Mouse (Mus musculus): ENCODE measurements around the gene Aldh9a1. TPM values are rescaled to one million over a fixed set of nuclear protein-coding genes. Genes with fewer than 3 reads are reported as not detected.

The Aldh9a1 gene
- 91.2 TPM for polyA plus RNA-seq (2014; fragmentation: Illumina TruSeq; extraction: RNeasy Lipid Tissue Mini Kit (QIAGEN cat#74804))

DNA sequence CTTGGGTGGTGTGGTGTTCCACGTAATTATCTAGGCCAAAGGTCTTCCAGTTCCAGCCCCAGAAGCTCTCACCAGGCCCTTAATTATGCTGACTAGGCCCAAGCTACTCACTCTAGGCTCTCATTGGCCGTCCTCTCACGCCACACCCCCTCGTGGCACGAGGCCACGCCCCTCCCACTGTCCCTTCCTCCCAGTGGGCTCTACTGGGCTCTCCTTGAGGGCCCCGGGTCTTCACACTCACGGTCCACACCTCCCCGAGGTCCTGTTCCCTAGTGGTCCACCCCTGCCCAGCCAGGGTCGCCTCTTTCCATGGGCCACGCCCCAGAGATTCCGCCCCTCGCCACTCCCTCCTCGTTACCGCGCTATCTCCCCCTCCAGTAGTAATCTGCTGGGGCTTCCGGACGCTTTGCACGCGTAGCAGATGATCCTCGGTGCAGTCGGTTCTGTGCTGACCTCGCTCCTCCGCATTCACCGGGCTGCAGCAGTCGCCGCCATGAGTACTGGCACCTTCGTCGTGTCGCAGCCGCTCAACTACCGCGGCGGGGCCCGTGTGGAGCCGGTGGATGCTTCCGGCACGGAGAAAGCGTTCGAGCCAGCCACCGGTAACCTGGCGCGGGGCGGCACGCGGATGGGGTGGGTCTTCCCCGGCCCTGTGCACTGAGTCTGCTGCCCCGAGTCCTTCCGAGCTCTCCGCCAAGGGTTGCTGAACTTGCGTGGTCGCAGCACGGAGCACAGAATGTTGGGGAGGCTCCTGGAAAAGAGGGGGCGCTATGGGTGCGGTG, at the start of gene Aldh9a1:
TSS of gene Aldh9a1 (plus strand) at position 177 of the 782 bp plus-strand sequence.

DNA sequence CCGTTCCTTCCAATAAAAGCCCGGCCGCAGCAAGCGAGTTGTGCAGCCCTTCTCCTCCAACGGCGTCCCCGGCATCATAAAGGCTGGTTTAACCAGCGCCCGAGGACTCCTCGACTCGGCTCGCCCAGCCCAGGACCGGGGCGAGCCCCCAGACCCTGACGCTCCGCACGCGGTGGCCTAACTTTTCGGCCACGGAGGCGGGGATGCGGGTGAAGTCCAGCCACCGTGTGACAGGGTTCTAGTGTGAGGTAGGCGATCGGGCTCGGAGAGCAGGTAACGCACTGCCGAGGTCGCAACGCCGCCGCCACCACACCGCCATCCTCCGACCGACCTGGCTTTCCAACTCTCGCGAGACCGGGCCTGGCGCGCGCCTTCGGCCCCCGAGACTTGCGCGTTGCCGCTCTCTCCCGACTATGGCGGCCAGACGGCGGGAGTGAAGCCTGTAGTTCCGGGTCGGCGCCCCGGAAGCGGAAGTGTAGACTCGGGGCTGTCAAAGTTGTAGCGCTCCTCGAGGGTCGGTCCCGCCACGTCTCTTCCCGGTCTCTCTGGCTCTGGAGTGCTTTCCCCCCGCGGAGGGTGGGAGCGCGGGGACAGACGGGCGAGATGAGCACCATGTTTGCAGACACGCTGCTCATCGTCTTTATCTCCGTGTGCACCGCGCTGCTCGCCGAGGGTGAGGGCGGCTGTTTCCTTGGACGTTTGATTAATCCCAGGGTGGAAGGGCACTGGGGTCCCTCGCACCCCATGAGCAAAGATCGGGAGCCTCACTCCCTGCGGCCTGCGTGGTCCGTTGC, 41.3 kb upstream of the Aldh9a1 start, which contains the start of gene Tmco1:
TSS of gene Tmco1 (plus strand) at position 118 of the 794 bp plus-strand sequence.

DNA sequence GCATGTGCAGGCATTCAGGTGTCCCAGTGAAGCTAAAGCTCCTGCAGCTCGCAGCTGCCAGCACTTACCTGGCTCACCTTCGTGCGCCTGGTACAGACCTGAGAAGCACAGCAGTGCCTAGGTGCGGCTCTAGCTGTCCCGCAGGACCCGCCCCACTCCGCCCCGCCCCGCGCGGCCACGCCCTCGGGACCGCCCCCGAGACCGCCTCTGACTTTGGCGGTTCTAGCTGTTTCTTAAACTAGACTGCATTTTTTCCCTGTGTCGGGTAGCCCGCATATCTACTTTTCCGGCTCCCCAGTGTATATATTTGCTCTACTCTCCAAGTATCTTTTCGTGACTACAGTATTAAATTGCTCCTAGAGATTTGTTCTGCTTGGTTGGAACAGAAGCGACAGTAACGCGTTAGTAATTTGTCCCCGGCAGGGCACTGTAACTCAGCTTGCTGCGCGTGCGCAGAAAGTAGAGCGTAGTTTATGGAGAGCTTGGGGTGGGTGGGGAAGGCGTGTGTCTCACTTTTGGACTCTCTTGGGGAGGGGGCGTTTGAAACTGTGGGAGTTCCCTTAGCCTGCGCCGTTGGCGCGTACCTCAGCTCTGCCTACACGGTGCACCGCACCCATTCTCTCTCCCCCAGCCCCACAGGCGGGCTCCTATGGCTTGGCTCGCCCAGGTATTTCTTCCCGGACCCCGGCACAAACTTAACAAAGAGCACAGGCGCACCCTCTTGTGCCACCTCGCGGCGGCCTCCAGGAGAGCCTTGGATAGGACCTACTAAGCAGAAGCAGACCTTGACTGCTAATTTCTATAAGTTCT, 44.1 kb downstream of the Aldh9a1 start, which contains the start of gene Mgst3:
TSS of gene Mgst3 (minus strand) at position 159 of the 810 bp plus-strand sequence.

Other genes starting within 250 kb of the Aldh9a1 start
- 30.2 TPM for gene Uck2, start 64.7 kb upstream of the Aldh9a1 start, polyA plus RNA-seq (2014; fragmentation: Illumina TruSeq; extraction: RNeasy Lipid Tissue Mini Kit (QIAGEN cat#74804))
- 431 TPM for gene Tmco1, start 41.6 kb upstream of the Aldh9a1 start, polyA plus RNA-seq (2014; fragmentation: Illumina TruSeq; extraction: RNeasy Lipid Tissue Mini Kit (QIAGEN cat#74804))
- gene Mgst3, start 43.9 kb downstream of the Aldh9a1 start, polyA plus RNA-seq (2014; fragmentation: Illumina TruSeq; extraction: RNeasy Lipid Tissue Mini Kit (QIAGEN cat#74804)): not detected
- not detected for gene Lrrc52, start 116.8 kb downstream of the Aldh9a1 start, polyA plus RNA-seq (2014; fragmentation: Illumina TruSeq; extraction: RNeasy Lipid Tissue Mini Kit (QIAGEN cat#74804))
- gene Rxrg, start 248.4 kb downstream of the Aldh9a1 start, polyA plus RNA-seq (2014; fragmentation: Illumina TruSeq; extraction: RNeasy Lipid Tissue Mini Kit (QIAGEN cat#74804)): not detected